Mouse (Mus musculus) lung, adult 2 months (tissue): ENCODE results near the gene Trpt1.

ENCODE experiments used
- CTCF ChIP-seq: fragments of 200-500 bp; IDR thresholded peaks from 2 replicates; pipeline ENCODE4 v1.5.1; 2011; ENCODE audit warnings: mild to moderate bottlenecking, low read length, control low read depth; ENCODE audit not compliant: insufficient read depth
- POLR2A ChIP-seq: fragments of 200-500 bp; IDR thresholded peaks from 2 replicates; pipeline ENCODE4 v1.6.1; 2011; ENCODE audit warnings: low read depth, mild to moderate bottlenecking, control low read depth, low read length, borderline replicate concordance; ENCODE audit errors: extremely low read depth

DNA sequence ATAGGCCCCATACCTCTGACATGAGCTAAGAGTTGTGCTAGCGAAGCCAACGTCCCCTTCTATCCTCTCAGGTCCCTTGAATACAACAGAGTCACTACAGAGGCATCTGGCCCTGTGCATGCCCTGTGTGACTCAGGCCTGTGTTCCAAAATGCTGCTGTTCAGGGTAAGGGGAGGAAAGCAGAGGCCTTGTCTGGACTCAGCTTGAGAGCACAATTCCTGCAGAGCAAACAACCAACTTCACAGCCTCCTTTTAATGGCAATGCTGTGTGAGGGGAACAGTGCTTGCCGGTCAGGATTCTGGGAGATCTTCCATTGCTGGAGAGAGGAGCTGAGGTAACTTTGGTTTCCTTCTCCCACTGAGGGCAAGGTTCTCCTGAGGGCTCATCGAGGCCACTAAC lies 48.3 kb downstream of the Trpt1 start:
- TF ChIP-seq POLR2A (no peak), CTCF (no peak)
